Mouse (Mus musculus): ENCODE data around the gene Kcnq5.

GRCm38 (mm10) chr1:21618712-21619111 lies 343.0 kb downstream of the Kcnq5 start:
- TF ChIP-seq POLR2A (IDR thresholded peaks at IDR 0.05; ENCODE audit: control insufficient read depth, low read depth, low read length): no peak
- no peak for TF ChIP-seq CTCF (IDR thresholded peaks at IDR 0.05; ENCODE audit: control insufficient read depth, insufficient read depth, insufficient replicate concordance, low read depth, low read length)
